Mouse (Mus musculus) heart, embryonic 10.5 days (tissue): ENCODE measurements at regions not wholly inside any gene's neighbourhood (a gene's known extent, or its start where the extent isn't known, plus 50 kb on each side); places are given as distances from the start of the nearest gene placed in this dataset.

Experiments used
- DNase-seq: peaks from one replicate; pipeline ENCODE4 v3.0.0-alpha.2; 2017; ENCODE audit warnings: low spot score
- H3K27ac ChIP-seq: fragments of 300-500 bp; sonication (generic); 2 replicates; pipeline ENCODE4 v1.5.1; 2016; ENCODE audit warnings: mild to moderate bottlenecking
- H3K27me3 ChIP-seq: fragments of 300-500 bp; sonication (generic); 2 replicates; pipeline ENCODE4 v1.6.1; 2016; ENCODE audit warnings: mild to moderate bottlenecking; ENCODE audit not compliant: poor library complexity, insufficient read depth, severe bottlenecking
- H3K36me3 ChIP-seq: fragments of 300-500 bp; sonication (generic); 2 replicates; pipeline ENCODE4 v1.6.1; 2016; ENCODE audit warnings: mild to moderate bottlenecking, moderate library complexity
- H3K4me1 ChIP-seq: fragments of 300-500 bp; sonication (generic); 2 replicates; pipeline ENCODE4 v1.6.1; 2016; ENCODE audit warnings: mild to moderate bottlenecking
- H3K4me3 ChIP-seq: fragments of 300-500 bp; sonication (generic); 2 replicates; pipeline ENCODE4 v1.5.1; 2016; ENCODE audit warnings: mild to moderate bottlenecking, moderate library complexity
- H3K9me3 ChIP-seq: fragments of 300-500 bp; sonication (generic); 2 replicates; pipeline ENCODE4 v1.6.1; 2016; ENCODE audit warnings: mild to moderate bottlenecking, moderate library complexity
- WGBS: fragments of 180-500 bp; shearing (Covaris S2); methylation state at CpG from one replicate; pipeline ENCODE4 v1.1.7; 2016; 5-methylcytosine and 5-hydroxymethylcytosine counted together

GRCm38 (mm10) chr3:37896821-37897311 lies 172.6 kb upstream of the Gm5148 start:
- 1% methylated on average over 17 of the region's 17 CpGs for WGBS
- H3K27me3 ChIP-seq = no peaks in the 10 kb centered on the region
- peak overlapping the region; percentile 83 for H3K27ac ChIP-seq
- no peaks in the 10 kb centered on the region for H3K36me3 ChIP-seq
- peak; percentile 78 for DNase-seq
- H3K9me3 ChIP-seq = no peaks in the 10 kb centered on the region
- H3K4me3 ChIP-seq = peak overlapping the region; percentile 48
- H3K4me1 ChIP-seq = peaks cover 11% of the 10 kb centered on the region

DNA sequence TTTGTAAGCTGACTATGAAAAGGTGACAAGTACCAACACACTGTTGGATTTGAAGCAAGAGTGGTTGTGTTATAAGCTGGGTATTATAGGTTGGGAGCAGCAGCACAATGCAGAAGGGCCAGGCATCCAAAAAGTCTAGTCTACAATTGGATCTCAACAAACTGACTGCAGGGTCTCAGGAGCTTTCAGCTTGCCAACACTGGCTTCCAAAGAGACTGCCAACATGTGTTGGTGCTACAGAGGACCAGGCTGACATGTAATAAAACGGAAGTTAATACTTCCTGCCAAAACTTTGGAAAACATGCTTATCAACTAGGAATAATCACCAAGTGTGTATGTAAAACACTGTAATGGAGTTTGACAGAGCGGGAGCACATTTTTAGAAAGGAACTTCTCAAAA lies 170.3 kb upstream of the Gm5148 start:
- H3K4me3 ChIP-seq = no peak overlapping the region
- DNase-seq = no peak
- no peaks in the 10 kb centered on the region for H3K27me3 ChIP-seq
- no peaks in the 10 kb centered on the region for H3K9me3 ChIP-seq
- H3K4me1 ChIP-seq = peaks cover 11% of the 10 kb centered on the region
- WGBS = 74% methylated on average over 2 of the region's 2 CpGs
- H3K27ac ChIP-seq = no peak overlapping the region
- H3K36me3 ChIP-seq = no peaks in the 10 kb centered on the region

GRCm38 (mm10) chr3:37890202-37890601 lies 165.9 kb upstream of the Gm5148 start:
- DNase-seq = no peak
- Histone ChIP-seq H3K27ac (no peak overlapping the region), H3K4me1 (no peaks in the 10 kb centered on the region), H3K9me3 (no peaks in the 10 kb centered on the region), H3K36me3 (no peaks in the 10 kb centered on the region), H3K27me3 (no peaks in the 10 kb centered on the region), H3K4me3 (no peak overlapping the region)
- WGBS = 81% methylated on average over 1 of the region's 1 CpGs

DNA sequence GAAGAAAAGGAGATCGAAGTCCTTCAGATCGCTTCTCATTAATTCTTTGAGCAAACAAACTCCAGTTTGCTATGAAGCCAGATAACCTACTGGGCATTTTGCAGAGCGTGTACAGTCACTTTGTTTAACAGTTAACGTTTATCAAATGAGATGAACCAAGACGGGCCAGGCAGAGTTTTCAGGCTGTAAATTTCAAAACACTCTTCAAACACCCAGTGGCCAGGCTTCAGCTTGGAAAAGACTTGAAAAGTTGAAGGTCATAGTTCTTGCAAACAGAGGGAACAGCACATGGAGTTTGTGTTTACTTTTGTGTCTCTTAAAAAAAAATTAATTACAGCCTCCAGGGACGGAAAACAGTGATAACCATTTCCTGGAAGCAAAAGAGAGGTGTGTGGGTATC lies 164.2 kb upstream of the Gm5148 start:
- H3K27ac ChIP-seq = no peak overlapping the region
- peaks cover 2% of the 10 kb centered on the region; the same call in 1 of the 2 replicates for H3K27me3 ChIP-seq
- H3K9me3 ChIP-seq = no peaks in the 10 kb centered on the region
- H3K36me3 ChIP-seq = no peaks in the 10 kb centered on the region
- no peak overlapping the region for H3K4me3 ChIP-seq
- 56% methylated on average over 6 of the region's 6 CpGs for WGBS
- no peaks in the 10 kb centered on the region for H3K4me1 ChIP-seq
- no peak for DNase-seq

- Histone ChIP-seq H3K4me3 (no peak overlapping the region), H3K27ac (no peak overlapping the region), H3K4me1 (peaks cover under 1% of the 10 kb centered on the region; the same call in 1 of the 2 replicates), H3K9me3 (no peaks in the 10 kb centered on the region), H3K36me3 (no peaks in the 10 kb centered on the region), H3K27me3 (peaks cover 5% of the 10 kb centered on the region; the same call in 1 of the 2 replicates)
- WGBS = 81% methylated on average over 3 of the region's 3 CpGs
- no peak for DNase-seq
Measured at GRCm38 (mm10) chr3:37887711-37888110, 163.4 kb upstream of the Gm5148 start.

GRCm38 (mm10) chr3:37886705-37887454 lies 162.6 kb upstream of the Gm5148 start:
- no peak overlapping the region for H3K27ac ChIP-seq
- no peaks in the 10 kb centered on the region for H3K9me3 ChIP-seq
- no peak overlapping the region for H3K4me3 ChIP-seq
- H3K27me3 ChIP-seq = peaks cover 5% of the 10 kb centered on the region; the same call in 1 of the 2 replicates
- no peak for DNase-seq
- no peaks in the 10 kb centered on the region for H3K36me3 ChIP-seq
- 85% methylated on average over 3 of the region's 3 CpGs for WGBS
- peaks cover 5% of the 10 kb centered on the region; the same call in 1 of the 2 replicates for H3K4me1 ChIP-seq

- Histone ChIP-seq H3K4me1 (peaks cover 5% of the 10 kb centered on the region; the same call in 1 of the 2 replicates), H3K27ac (no peak overlapping the region), H3K9me3 (no peaks in the 10 kb centered on the region), H3K4me3 (no peak overlapping the region), H3K36me3 (no peaks in the 10 kb centered on the region), H3K27me3 (peaks cover 5% of the 10 kb centered on the region; the same call in 1 of the 2 replicates)
- DNase-seq = no peak
- WGBS = 84% methylated on average over 6 of the region's 6 CpGs
Measured at GRCm38 (mm10) chr3:37885776-37886175, 161.5 kb upstream of the Gm5148 start.

DNA sequence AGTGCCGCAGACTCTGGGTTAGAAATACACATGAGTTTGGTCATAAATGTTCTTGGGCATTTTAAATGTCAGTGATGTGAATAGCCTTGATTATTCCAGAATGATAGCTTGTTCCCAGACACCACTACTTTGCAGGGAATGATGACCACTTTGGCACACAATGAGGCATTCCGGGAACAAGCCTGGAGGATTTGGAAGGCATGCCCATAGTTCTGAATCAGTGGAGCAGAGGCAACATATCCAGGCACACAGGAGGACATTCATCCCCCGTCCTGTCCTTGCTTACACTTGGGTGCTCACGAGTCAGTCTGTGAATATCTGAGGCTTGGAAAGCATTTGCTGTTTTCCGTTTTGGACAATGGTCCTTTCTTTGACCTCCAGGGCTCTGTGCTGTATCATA lies 158.1 kb upstream of the Gm5148 start:
- H3K9me3 ChIP-seq = no peaks in the 10 kb centered on the region
- peaks cover 5% of the 10 kb centered on the region; the same call in 1 of the 2 replicates for H3K27me3 ChIP-seq
- H3K4me3 ChIP-seq = no peak overlapping the region
- H3K36me3 ChIP-seq = no peaks in the 10 kb centered on the region
- no peak overlapping the region for H3K27ac ChIP-seq
- no peak for DNase-seq
- WGBS = 57% methylated on average over 5 of the region's 5 CpGs
- H3K4me1 ChIP-seq = peaks cover 9% of the 10 kb centered on the region

DNA sequence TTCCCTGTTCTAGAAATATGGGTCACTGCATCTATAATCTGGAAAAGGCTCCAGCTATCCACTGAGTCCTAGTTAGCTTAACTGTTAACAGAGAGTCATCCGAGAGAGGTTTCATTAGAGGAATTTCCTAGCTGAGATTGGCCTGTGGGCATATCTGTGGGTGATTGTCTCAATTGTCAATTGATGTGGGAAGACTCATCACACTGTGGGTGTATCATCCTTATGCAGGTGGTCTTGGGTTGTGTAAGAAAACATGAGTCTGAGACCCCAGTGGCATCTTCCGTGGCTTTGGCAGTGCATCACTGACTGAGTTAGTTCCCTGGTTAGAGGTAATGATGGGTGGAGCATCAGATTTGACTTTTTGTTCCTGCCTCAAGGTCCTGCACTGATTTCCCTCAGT lies 156.7 kb upstream of the Gm5148 start:
- Histone ChIP-seq H3K36me3 (no peaks in the 10 kb centered on the region), H3K27me3 (peaks cover 5% of the 10 kb centered on the region; the same call in 1 of the 2 replicates), H3K9me3 (no peaks in the 10 kb centered on the region), H3K4me1 (peaks cover 14% of the 10 kb centered on the region), H3K4me3 (no peak overlapping the region), H3K27ac (no peak overlapping the region)
- 73% methylated on average over 2 of the region's 2 CpGs for WGBS
- no peak for DNase-seq

DNA sequence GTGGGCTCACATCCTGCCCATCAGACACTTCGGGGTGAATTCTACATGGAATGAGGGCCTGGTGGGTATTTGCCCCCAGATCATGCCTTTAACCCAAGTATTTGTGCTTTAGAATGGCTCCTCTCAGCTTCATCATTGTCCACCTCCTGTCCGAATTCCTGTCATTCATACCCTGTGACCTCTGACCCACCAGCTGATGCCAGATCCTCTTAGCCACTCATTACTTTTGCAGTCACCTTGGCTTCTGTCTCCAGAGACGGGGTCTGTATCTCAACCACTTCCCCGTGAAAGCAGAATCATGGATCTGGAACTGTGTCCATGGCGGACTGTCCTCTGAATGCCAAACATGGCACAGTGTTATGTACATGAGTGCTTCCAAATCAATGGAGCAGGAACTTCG lies 154.8 kb upstream of the Gm5148 start:
- no peak overlapping the region for H3K27ac ChIP-seq
- 58% methylated on average over 6 of the region's 6 CpGs for WGBS
- H3K9me3 ChIP-seq = no peaks in the 10 kb centered on the region
- H3K27me3 ChIP-seq = peaks cover 5% of the 10 kb centered on the region; the same call in 1 of the 2 replicates
- no peak for DNase-seq
- no peak overlapping the region for H3K4me3 ChIP-seq
- no peaks in the 10 kb centered on the region for H3K36me3 ChIP-seq
- H3K4me1 ChIP-seq = peaks cover 29% of the 10 kb centered on the region

DNA sequence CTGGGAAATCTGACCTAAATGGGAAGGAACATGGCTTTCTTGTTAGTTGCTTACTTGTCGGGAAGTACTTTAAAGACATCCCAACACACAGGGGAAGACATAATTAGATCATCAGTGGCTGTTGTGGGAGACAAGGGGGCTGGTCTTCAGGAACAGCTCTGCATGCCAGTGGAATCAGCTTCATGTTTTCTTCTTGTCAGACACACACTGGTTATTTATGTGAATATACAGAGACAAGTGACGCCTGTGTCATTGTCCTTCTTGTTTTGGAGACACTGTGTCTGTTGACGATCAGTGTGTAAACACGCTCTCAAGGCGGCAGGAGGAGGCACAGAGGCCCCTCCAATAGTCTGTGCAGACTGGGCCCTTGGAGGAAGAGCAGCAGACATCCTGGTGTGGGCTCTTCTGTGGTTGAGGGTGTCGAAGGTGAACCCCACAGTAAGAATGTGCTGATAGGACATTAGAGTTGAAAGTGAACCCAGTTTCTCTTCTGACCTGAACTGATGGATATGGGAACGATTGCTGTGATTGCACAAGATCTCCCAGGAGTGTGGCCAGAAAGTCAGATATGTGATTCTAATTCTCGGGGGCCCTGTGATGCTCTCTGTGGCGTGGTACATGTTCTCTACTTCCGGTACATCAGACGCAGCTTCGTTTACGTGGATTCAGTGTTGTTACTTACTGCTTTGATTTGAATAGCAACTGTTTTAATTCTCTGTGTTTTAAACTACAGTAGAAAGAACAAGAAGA lies 151.9 kb upstream of the Gm5148 start:
- H3K27ac ChIP-seq = peak overlapping the region; percentile 83

GRCm38 (mm10) chr3:37875331-37876015 lies 151.2 kb upstream of the Gm5148 start:
- no peaks in the 10 kb centered on the region for H3K27me3 ChIP-seq
- H3K27ac ChIP-seq = peak overlapping the region; percentile 83
- no peak overlapping the region for H3K4me3 ChIP-seq
- WGBS = 8% methylated on average over 6 of the region's 6 CpGs
- no peaks in the 10 kb centered on the region for H3K9me3 ChIP-seq
- H3K36me3 ChIP-seq = no peaks in the 10 kb centered on the region
- peaks cover 24% of the 10 kb centered on the region for H3K4me1 ChIP-seq
- DNase-seq = peak; percentile 85

More for the DNA sequence above, 151.9 kb upstream of the Gm5148 start:
- no peak for DNase-seq
- Histone ChIP-seq H3K4me3 (no peak overlapping the region), H3K27me3 (no peaks in the 10 kb centered on the region), H3K4me1 (peaks cover 24% of the 10 kb centered on the region), H3K9me3 (no peaks in the 10 kb centered on the region), H3K36me3 (no peaks in the 10 kb centered on the region)
- 70% methylated on average over 13 of the region's 13 CpGs for WGBS
